Mouse (Mus musculus) thymus, adult 2 months (tissue): ENCODE results near the gene Ackr1.

Experiments
- CTCF ChIP-seq: fragments of 200-500 bp; IDR thresholded peaks from 2 replicates; pipeline ENCODE4 v1.5.1; 2012; ENCODE audit warnings: mild to moderate bottlenecking, control low read depth, low read length, moderate library complexity, borderline replicate concordance; ENCODE audit not compliant: control insufficient read depth, poor library complexity, insufficient read depth; ENCODE audit errors: extremely low read depth
- POLR2A ChIP-seq: fragments of 200-500 bp; IDR thresholded peaks from 2 replicates; pipeline ENCODE4 v1.6.1; 2012; ENCODE audit warnings: mild to moderate bottlenecking, low read length, control low read depth, moderate library complexity; ENCODE audit not compliant: control insufficient read depth, poor library complexity, insufficient read depth; ENCODE audit errors: extremely low read depth

GRCm38 (mm10) chr1:173381436-173381835 lies 47.9 kb upstream of the Ackr1 start:
- TF ChIP-seq CTCF (no peak), POLR2A (no peak)
